Mouse (Mus musculus) lung, postnatal 36 days (tissue): ENCODE measurements at regions not wholly inside any gene's neighbourhood (a gene's known extent, or its start where the extent isn't known, plus 50 kb on each side); places are given as distances from the start of the nearest gene placed in this dataset.

Experiments
- DNase-seq: peaks from one replicate; pipeline ENCODE4 v3.0.0; 2022; ENCODE audit warnings: mixed read lengths

DNA sequence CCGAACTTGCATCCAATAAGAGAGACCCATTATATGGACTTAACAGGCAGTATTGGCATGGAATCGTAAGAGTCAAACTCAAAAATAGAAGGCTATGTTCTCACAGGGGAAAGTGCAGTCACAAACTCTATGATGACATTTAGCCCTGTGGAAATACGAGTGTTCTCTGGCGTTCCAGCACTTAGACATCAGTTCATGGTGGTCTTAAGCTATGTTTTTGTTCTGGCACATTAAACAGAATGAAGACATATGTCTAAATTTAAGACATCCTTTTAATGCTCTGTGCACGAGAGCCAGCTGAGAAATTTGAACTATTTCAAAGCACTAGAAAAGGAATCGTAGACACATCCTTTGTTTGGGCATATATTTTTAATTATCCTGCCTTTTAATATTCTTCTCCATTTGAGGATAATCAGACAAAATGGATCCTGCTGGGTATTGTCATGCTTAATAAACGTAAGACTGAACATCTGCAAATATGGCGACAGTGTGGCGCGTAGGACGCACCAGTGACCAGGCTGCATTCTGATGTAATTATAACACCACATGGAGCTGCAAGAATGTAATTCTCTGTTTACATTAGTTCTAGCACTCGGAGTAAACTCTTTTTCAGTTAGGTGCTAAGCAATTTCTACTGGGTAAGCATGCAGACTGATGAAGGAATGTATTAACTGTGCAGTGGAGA lies 114.3 kb downstream of the Dkk1 start:
- no peak for DNase-seq

DNA sequence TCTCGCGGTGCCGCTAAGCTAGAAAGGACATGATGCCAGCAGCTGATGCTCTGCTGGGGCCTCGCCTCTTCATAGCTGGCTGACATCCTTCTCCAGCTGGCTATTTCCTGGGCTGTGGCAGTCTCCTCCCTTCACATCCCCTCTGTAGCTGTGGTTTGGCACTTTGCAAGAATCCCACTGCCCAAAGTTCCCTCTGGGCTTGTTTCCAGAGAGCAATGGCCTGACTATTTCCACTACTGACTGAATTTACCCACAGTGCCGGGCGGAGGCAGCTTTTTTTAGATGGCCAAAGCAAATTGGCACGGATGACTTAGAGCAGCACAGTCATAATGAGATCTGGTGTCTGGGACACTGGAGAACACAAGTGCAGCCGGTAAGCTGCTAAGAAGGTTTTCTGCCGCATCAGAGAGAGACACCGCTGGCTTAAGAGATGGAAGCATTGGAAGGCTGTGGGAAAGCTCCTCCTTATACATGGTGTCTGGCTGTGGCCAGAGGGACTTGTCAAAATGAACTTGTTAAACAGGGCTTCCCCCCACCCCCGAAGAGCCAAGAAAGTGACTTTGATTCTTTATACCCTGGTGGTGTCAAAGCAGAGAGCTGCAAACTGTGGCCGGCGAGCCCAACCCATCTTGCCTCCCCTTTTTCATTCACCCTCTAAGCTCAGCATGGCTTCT lies 98.5 kb downstream of the Dkk1 start:
- DNase-seq, result no peak

DNA sequence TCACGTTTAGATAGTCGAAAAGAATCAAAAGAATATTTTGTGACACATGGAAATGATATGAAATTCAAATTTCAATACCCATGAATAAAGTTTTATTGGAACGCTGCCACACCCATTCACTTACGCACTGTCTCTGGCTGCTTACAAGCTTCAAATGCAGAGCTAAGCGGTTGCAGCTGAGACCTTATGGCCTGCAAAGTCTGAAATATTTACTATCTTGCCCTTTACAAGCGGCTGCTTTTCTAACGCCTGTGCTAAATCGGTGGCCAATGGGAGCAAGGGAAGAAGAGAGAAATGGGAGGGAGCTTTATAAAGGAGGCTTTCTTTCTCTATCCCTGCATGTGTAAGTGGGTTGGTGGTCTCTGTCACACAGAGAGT lies 97.9 kb downstream of the Dkk1 start:
- DNase-seq, result no peak

DNA sequence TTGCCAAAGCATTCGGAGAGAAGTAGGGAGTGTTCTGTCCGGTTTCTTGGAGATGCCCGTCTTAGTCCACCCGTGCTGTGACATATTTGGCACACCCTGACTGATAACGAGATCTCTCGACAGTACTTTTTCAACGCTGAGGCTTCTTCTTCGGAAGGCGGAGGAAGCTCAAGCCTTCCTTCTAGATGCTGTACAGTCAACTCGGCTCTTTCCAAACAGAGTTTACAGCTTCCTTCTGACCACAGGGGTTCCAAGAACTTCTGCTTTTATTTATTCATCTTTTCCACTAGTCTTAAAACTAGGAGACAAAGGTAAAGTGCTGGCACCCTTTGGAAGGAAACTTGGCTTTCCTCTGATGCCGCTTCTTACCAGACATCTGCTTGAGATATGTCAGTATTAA lies 96.8 kb downstream of the Dkk1 start:
- no peak for DNase-seq

DNA sequence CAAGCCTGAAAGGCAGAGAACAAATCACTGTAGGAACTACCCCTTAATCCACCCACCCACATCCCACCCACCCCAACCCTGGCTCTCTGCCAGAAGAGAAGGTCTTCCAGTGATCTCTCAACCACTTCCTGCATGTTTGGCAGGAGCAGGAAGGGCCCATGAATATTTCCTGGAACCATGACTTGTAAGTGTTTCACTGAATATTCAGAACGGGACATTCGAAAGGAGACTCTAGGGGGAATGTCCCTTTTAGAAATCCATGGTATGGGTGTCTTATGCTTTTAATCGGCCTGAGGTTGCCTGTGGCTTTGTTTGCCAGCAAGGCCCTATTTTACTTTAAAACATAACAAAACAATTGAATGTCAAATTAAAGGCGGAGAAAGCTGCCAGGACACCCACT lies 66.0 kb downstream of the Dkk1 start:
- DNase-seq, result no peak

DNA sequence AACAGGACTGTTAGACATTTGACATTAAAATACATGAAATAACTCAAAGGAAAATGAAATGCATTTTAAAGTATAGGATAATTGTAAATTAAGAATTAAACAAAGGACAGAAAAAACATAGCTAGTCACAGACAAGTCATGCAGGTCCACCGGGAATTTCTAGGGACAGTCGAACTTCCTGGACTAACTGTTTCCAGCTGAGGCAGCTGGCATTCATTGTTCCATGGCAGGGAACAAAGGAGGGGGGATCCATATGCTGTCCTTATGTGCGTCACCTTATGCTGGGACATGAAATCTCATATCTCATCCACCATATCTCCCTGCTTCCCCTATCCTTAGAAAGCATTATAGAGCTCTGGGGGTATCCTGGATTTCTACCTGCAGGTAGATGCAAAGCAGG lies 59.7 kb downstream of the Dkk1 start:
- no peak for DNase-seq

DNA sequence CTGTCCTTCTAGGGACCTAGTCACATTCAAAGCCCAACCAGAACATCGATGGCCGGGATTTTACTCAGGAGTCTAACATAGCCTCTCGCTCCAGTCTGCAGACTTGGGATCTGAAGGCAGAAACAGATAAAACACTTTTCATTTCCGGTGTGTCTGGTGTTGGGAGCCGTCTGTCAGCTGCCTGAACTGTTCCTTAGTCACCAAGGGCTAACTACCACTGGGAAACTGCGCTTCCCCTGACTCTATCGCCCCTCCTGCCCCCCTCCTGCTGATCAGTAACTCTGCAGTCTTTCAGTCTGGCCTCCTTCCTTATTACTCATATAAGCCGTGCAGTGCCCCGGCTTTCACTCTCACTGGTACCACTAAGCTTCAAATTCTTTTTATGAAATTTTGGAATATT lies 58.5 kb downstream of the Dkk1 start:
- no peak for DNase-seq
